Mouse (Mus musculus): ENCODE measurements around the gene Adamts16. TPM values are rescaled to one million over a fixed set of nuclear protein-coding genes. Genes with fewer than 3 reads are reported as not detected.

Adamts16 gene
- polyA plus RNA-seq, 1 experiment from 2014 or later, result 0.25 TPM

DNA sequence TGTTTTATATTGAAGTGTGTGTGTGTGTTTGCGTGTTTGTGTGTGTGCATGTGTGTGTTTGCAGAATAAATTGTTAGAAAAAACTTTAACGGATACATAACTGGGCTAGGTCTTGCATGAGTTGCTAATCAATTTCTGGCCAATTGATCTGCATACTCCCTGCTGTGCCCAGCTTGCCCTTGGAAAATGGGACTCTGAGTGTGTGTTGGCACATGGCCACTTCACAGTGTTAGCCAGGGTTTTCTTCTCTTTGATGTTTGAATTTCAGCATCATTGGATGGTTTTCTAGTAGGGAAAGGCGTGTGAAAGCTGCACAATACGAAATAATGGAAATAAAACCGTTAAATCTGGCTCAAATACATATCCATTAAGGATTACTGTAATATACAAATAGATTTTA is 24.3 kb upstream of the Adamts16 start:
- Histone ChIP-seq H3K27me3 (ENCODE audit: low read depth, poor library complexity, severe bottlenecking) (no peaks in the 10 kb centered on the region), H3K27ac (replicated peaks) (no peak overlapping the region), H3K4me3 (no peak overlapping the region), H3K9me3 (replicated peaks) (no peaks in the 10 kb centered on the region), H3K4me1 (no peaks in the 10 kb centered on the region), H3K36me3 (no peaks in the 10 kb centered on the region)
- DNase-seq (ENCODE audit: low spot score), result no peak
- WGBS, result 84% methylated on average over 5 of the region's 5 CpGs

DNA sequence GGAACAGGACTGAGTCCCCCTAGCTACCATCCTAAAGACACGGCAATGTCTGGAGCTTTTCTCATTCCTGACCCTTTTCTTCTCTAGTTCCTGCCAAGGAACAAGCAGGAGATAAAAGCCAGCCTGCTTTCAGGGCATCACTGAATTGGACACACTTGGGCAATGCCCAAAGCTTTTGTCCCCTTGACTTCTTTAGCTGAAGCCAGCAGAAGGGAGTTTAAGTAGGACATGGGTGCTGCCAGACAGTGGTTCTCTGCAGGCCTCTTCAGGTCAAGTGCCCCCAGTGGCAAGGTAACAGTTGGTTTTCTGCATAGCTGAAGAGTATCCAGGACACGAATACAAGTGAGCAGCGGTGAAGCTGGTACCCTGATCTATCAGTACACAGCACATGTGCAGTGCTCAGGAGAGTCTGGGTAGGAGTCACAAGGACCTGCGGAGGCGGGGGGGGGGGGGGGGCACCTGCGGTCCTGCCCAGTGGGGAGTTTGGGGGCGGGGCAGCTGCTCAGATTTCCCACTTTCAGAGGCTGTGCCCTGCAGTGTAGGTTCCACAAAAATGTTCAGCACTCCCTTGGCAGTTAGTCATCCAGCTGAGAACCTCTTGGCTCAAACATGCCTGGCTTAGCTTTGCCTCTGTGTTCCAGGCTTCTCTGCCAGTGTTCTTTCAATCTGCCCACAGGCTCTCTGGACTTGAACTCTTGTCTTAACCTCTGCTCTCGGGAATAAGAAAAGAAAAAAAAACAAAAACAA is 20.7 kb upstream of the Adamts16 start:
- Histone ChIP-seq H3K9me3 (replicated peaks) (no peaks in the 10 kb centered on the region), H3K27me3 (ENCODE audit: low read depth, poor library complexity, severe bottlenecking) (no peaks in the 10 kb centered on the region), H3K4me3 (no peak overlapping the region), H3K4me1 (no peaks in the 10 kb centered on the region), H3K36me3 (no peaks in the 10 kb centered on the region), H3K27ac (replicated peaks) (no peak overlapping the region)
- WGBS, result 42% methylated on average over 8 of the region's 8 CpGs
- DNase-seq (ENCODE audit: low spot score), result no peak

DNA sequence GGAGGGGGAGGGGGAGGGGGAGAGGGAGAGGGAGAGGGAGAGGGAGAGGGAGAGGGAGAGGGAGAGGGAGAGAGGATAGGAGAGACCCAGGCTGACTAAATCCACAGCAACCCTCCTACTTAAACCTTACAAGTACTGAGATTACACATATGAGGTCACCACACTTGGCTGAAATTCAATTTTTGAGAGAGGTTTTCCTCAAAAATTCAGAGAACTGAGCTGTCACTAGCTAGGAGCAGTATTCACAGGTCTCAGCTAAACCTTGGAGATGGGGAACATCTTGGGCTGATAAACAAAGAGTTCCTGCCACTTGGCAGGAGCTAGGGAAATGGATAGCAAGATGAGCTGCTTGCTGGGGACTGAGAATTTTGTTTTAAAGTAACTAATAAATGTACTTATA is 12.0 kb upstream of the Adamts16 start:
- DNase-seq (ENCODE audit: low spot score), result no peak
- Histone ChIP-seq H3K4me1 (no peaks in the 10 kb centered on the region), H3K9me3 (replicated peaks) (no peaks in the 10 kb centered on the region), H3K27me3 (ENCODE audit: low read depth, poor library complexity, severe bottlenecking) (no peaks in the 10 kb centered on the region), H3K36me3 (no peaks in the 10 kb centered on the region), H3K27ac (replicated peaks) (no peak overlapping the region), H3K4me3 (no peak overlapping the region)

DNA sequence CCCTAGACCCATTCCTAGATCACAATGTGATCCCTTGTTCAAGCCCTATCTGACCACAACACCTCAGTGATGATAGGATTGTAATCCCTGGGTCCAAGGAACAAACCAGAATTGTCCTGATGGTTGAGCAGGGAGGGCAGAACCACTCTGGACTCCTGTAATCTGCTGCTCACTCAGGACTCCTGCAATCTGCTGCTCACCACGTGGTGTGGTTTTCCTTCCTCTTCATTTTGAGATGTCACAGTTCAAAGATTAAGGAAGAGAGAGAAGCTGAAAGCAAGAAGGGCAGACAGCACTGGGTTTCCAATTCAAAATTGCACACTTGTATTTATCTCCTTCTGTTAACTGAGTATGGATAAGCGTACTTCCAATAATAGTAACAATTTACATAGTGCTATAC is 5.3 kb upstream of the Adamts16 start:
- H3K27me3 ChIP-seq (ENCODE audit: low read depth, poor library complexity, severe bottlenecking), result peaks cover 18% of the 10 kb centered on the region
- H3K4me3 ChIP-seq, result no peak overlapping the region
- no peaks in the 10 kb centered on the region for H3K9me3 ChIP-seq (replicated peaks)
- no peak overlapping the region for H3K27ac ChIP-seq (replicated peaks)
- WGBS, result 68% methylated on average over 2 of the region's 2 CpGs
- peaks cover 7% of the 10 kb centered on the region for H3K4me1 ChIP-seq
- no peaks in the 10 kb centered on the region for H3K36me3 ChIP-seq
- DNase-seq (ENCODE audit: low spot score), result no peak

DNA sequence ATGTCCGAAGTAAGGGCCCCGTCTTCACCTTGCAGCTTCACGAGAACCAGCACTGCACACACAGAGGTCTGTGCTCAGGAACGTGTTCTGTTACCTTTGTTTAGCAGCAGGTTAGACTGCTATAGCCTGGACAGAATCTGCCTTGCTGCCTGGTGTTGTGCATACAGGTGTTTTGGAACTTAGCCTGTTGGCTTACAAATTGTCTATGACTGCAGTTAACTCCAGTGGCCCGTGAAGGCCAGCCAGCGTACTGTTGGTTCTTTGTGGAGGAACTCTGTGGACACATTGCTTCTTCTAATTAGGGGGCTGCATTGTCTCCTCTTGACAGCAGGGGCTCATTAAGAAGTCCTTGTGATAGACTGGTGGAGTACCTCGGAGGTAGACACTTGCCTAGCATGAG is 3.9 kb upstream of the Adamts16 start:
- H3K4me3 ChIP-seq, result no peak overlapping the region
- no peaks in the 10 kb centered on the region for H3K9me3 ChIP-seq (replicated peaks)
- WGBS, result 85% methylated on average over 7 of the region's 7 CpGs
- peaks cover 32% of the 10 kb centered on the region for H3K27me3 ChIP-seq (ENCODE audit: low read depth, poor library complexity, severe bottlenecking)
- H3K27ac ChIP-seq (replicated peaks), result no peak overlapping the region
- H3K36me3 ChIP-seq, result no peaks in the 10 kb centered on the region
- peaks cover 17% of the 10 kb centered on the region for H3K4me1 ChIP-seq
- DNase-seq (ENCODE audit: low spot score), result no peak

DNA sequence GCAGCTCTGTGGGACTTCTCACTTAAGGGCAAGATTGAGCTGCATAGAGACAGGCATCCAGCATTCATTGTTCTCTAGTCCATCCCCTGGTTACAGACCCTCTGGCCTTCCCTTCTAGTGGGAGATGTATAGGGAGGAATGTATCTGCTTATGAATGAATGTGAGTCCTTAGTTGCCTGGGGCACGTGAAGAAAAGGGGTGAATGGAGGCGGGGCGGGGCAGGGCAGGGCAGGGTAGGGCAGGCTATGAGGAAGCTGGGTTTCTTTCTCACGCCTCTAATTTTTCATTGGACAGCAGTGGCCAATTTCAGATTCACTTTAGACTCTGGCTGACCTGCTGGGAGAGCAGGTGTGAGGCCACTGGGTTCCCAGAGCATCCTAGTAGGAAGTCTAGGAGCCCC is 515 bp upstream of the Adamts16 start:
- Histone ChIP-seq H3K4me1 (peaks cover 17% of the 10 kb centered on the region), H3K9me3 (replicated peaks) (no peaks in the 10 kb centered on the region), H3K4me3 (peak overlapping the region; percentile 53), H3K27me3 (ENCODE audit: low read depth, poor library complexity, severe bottlenecking) (peaks cover 35% of the 10 kb centered on the region), H3K27ac (replicated peaks) (no peak overlapping the region), H3K36me3 (no peaks in the 10 kb centered on the region)
- peak; percentile 12 for DNase-seq (ENCODE audit: low spot score)
- WGBS, result 42% methylated on average over 4 of the region's 4 CpGs

DNA sequence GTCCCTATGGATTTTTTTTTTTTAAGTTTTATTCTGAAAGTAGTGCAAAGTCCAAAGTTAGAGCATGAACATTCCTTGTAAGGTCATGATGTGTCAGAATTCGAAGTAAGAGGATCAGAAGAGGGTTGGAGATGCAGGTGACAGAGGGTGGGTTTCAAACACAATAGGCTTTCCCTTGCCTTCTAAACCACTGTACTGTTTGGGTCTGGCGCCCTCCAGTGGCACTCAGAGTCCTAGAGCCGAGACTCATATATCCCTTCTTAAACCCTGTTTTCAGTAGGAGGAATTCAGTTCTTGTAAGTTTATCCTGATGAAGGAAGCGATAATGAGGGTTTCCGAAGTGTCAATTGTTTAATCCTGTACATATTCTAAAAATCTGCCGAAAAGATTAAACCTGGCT is 1.4 kb downstream of the Adamts16 start:
- Histone ChIP-seq H3K27me3 (ENCODE audit: low read depth, poor library complexity, severe bottlenecking) (peaks cover 35% of the 10 kb centered on the region), H3K4me3 (no peak overlapping the region), H3K9me3 (replicated peaks) (no peaks in the 10 kb centered on the region), H3K27ac (replicated peaks) (no peak overlapping the region), H3K4me1 (peaks cover 20% of the 10 kb centered on the region), H3K36me3 (no peaks in the 10 kb centered on the region)
- peak; percentile 70 for DNase-seq (ENCODE audit: low spot score)
- 9% methylated on average over 6 of the region's 6 CpGs for WGBS

DNA sequence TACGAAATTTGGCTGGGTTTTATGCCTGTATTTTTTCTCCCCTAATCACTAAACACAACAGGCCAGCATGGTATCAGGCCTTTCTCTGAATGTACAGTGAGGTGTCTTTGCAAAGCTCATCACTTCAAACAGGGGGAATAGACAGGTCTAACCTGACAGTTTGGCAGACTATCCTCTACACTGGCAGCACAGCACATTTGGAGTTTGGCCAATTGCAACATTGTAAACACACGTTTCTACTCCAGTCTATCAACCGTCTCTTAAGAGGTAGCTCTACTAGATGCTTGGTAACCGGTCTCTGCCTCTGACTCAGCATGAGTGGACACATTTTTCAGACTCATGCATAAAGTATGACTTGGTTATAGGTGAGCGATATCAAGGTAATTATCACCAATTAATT is 4.0 kb downstream of the Adamts16 start:
- 86% methylated on average over 5 of the region's 5 CpGs for WGBS
- Histone ChIP-seq H3K4me1 (peaks cover 19% of the 10 kb centered on the region), H3K9me3 (replicated peaks) (no peaks in the 10 kb centered on the region), H3K36me3 (no peaks in the 10 kb centered on the region), H3K27ac (replicated peaks) (no peak overlapping the region), H3K27me3 (ENCODE audit: low read depth, poor library complexity, severe bottlenecking) (peaks cover 23% of the 10 kb centered on the region), H3K4me3 (no peak overlapping the region)
- no peak for DNase-seq (ENCODE audit: low spot score)

DNA sequence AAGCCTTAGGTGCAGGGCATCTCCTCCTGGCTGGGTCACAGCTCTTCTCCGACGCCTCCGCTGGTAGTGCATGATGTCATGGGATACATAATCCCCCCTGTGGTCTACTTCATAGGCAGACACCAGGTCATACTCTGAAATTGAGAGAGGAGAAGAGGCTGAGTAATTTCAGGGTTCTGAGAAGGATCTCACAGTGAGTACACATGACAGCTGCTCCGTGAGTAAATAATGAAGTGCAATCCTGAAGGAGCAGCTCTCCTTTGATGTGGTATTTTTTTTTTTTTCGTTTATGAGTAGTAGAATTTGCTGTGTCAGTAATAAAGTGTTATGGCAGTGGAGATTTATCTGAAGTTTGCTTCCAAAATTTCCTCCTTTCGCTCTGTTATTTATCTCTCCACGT is 5.4 kb downstream of the Adamts16 start:
- Histone ChIP-seq H3K4me1 (peaks cover 6% of the 10 kb centered on the region), H3K27ac (replicated peaks) (no peak overlapping the region), H3K27me3 (ENCODE audit: low read depth, poor library complexity, severe bottlenecking) (peaks cover 10% of the 10 kb centered on the region), H3K36me3 (no peaks in the 10 kb centered on the region), H3K9me3 (replicated peaks) (no peaks in the 10 kb centered on the region), H3K4me3 (no peak overlapping the region)
- 84% methylated on average over 7 of the region's 7 CpGs for WGBS
- DNase-seq (ENCODE audit: low spot score), result no peak

DNA sequence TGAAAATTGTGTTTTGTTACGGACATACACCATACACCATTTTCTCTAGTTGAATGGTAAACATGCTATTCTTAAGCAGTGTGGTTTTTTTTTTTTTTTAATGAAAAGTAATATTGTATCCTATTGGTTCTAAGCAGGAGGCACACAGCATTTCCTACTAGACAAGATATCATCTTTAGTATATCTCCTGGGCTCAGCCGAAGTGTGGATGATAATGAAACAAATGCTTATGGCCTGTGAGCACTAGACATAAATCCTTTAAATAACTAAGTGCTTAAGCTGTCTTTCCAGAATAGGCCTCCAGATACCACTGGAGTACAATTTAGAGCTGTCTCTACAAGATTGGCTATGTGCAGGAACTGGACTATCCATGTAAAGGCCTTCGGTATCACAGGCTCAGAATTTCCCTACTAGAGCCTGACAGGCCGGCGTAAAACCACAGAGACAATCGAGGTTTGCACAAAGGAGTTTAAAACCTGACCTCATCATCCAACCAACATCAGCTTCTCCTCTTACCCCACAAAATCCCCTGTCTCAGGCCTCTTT is 8.9 kb downstream of the Adamts16 start:
- 91% methylated on average over 6 of the region's 6 CpGs for WGBS
- Histone ChIP-seq H3K4me3 (no peak overlapping the region), H3K9me3 (replicated peaks) (no peaks in the 10 kb centered on the region), H3K27ac (replicated peaks) (no peak overlapping the region), H3K27me3 (ENCODE audit: low read depth, poor library complexity, severe bottlenecking) (no peaks in the 10 kb centered on the region), H3K4me1 (0 out of 2 replicates have a peak, but pooled peaks cover 3% of the 10 kb centered on the region), H3K36me3 (no peaks in the 10 kb centered on the region)
- DNase-seq (ENCODE audit: low spot score), result no peak

DNA sequence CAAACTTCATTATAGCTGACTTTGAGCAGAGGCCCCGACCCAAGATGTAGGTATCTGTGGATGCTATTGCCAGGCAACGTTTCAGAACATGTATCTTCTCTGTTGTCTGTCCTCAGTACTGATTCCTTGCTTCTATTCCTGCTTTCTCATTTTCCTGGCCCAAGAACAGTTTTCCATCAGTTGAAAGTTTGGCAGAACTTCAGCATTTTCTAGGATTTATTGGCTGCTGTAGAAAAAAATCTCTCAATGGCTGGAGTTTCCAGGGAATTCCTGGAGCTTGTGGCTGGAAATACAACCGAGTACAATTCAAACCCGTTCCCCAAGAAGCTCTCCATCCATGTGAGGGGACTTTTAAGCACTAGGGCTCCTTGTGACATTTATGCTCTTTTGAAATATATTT is 10.6 kb downstream of the Adamts16 start:
- WGBS, result 84% methylated on average over 4 of the region's 4 CpGs
- no peak overlapping the region for H3K27ac ChIP-seq (replicated peaks)
- no peak for DNase-seq (ENCODE audit: low spot score)
- H3K27me3 ChIP-seq (ENCODE audit: low read depth, poor library complexity, severe bottlenecking), result no peaks in the 10 kb centered on the region
- no peaks in the 10 kb centered on the region for H3K9me3 ChIP-seq (replicated peaks)
- 0 out of 2 replicates have a peak, but pooled peaks cover 2% of the 10 kb centered on the region for H3K4me1 ChIP-seq
- H3K4me3 ChIP-seq, result no peak overlapping the region
- H3K36me3 ChIP-seq, result no peaks in the 10 kb centered on the region

DNA sequence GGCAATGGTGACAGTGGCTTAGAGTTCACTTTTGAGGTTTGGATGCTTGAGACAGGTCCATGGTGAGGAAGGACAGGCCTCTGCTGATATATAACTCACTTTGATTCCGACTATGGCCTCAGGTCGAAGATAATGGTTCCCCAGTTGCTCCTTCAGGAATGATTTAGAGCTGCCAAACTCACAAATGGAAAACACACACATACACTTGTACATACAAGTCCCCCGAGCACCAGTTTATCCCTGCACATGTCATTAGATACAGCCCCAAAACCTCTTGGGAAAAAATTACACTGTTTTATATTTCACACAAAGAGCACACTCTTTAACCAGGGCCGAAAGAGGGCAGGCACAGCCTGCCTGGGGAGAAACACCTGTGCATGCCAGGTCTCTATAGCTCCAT is 14.1 kb downstream of the Adamts16 start:
- Histone ChIP-seq H3K4me1 (no peaks in the 10 kb centered on the region), H3K36me3 (no peaks in the 10 kb centered on the region), H3K9me3 (replicated peaks) (no peaks in the 10 kb centered on the region), H3K27me3 (ENCODE audit: low read depth, poor library complexity, severe bottlenecking) (no peaks in the 10 kb centered on the region), H3K27ac (replicated peaks) (no peak overlapping the region), H3K4me3 (no peak overlapping the region)
- 84% methylated on average over 4 of the region's 4 CpGs for WGBS
- no peak for DNase-seq (ENCODE audit: low spot score)

DNA sequence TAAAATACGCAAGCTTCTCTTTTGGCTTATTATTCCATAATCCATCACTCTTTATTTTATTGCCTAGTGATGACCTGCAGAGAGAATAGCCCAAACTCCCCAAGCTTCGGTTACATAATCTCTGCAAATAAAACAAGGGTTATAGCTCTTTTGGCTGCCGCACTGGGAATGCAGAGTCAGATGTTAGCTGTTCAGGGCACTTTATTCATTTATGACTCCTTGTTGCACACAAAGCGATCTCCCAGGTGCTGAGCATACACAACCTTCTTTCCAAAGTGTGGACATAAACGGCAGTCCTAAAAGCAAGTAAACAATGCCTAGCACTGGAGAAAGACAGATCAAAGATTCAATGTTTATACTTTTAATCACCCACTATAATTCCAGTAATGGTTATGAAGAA is 16.3 kb downstream of the Adamts16 start:
- DNase-seq (ENCODE audit: low spot score), result no peak
- WGBS, result 95% methylated on average over 5 of the region's 5 CpGs

More for the DNA sequence above, 16.3 kb downstream of the Adamts16 start:
- no peaks in the 10 kb centered on the region for H3K27me3 ChIP-seq (ENCODE audit: low read depth, poor library complexity, severe bottlenecking)
- no peak overlapping the region for H3K4me3 ChIP-seq
- H3K36me3 ChIP-seq, result no peaks in the 10 kb centered on the region
- no peak overlapping the region for H3K27ac ChIP-seq (replicated peaks)
- no peaks in the 10 kb centered on the region for H3K4me1 ChIP-seq
- H3K9me3 ChIP-seq (replicated peaks), result no peaks in the 10 kb centered on the region

Data from midbrain, embryonic 10.5 days (tissue).